Mouse (Mus musculus) heart, postnatal 36 days (tissue): ENCODE data around the gene Ttc3. TPM values are rescaled to one million over a fixed set of nuclear protein-coding genes. Genes with fewer than 3 reads are reported as not detected.
"Not testable (repeated sequence)": the region's sequence is repeated elsewhere in the genome, so short reads cannot be mapped to it uniquely, and the experiment has no call there.

Experiments
- DNase-seq, 2 experiments: peaks; one replicate each; pipeline ENCODE4 v3.0.0; 2021 to 2022
- intact Hi-C: fragments of 180-260 bp; cut with DNase I; formaldehyde crosslinking; loops from one replicate; pipeline ENCODE4 v1.15.1; 2025
- total RNA-seq, 2 experiments: library from RNA; stranded (reverse); gene quantifications; 2 replicates each; pipeline ENCODE4 v1.2.3; 2021

Gene Ttc3
- total RNA-seq, 2 experiments from 2014 or later: 75.4 to 82.1 TPM

GRCm38 (mm10) chr16:94412760-94413159 lies 42.3 kb downstream of the Ttc3 start:
- intact Hi-C loops: no loop called here
- no peak for DNase-seq

GRCm38 (mm10) chr16:94414151-94414550 lies 43.7 kb downstream of the Ttc3 start:
- DNase-seq: no peak

GRCm38 (mm10) chr16:94420498-94420897 lies 50.1 kb downstream of the Ttc3 start:
- intact Hi-C loops: no loop called here
- no peak for DNase-seq

More at GRCm38 (mm10) chr16:94414151-94414550, 43.7 kb downstream of the Ttc3 start:
- intact Hi-C loops: no loop called here

GRCm38 (mm10) chr16:94428948-94429347 lies 58.5 kb downstream of the Ttc3 start:
- intact Hi-C loops: no loop called here
- no peak for DNase-seq

GRCm38 (mm10) chr16:94435495-94436234 lies 65.2 kb downstream of the Ttc3 start:
- DNase-seq: no peak
- intact Hi-C loops: no loop called here

DNA sequence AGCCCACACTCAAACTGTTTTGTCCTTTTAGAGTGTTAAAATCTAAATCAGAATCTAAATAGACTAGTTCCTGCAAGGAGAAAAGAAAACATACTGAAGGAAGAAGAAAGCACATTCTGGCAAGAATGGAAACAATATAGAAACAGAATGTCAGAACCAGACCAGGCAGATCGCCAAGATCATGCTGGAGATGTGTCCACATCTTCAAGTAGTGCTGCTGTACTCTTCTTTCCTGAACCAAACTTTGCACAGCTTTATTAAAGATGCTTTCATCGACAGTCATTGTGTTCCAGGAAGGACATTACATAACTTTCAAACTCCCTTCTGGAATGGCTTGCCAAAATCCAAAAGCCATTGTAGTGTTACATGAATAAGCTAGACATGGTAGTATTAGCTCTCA lies 66.4 kb downstream of the Ttc3 start:
- DNase-seq: no peak
- intact Hi-C loops: no loop called here

- no peak for DNase-seq
- intact Hi-C loops: no loop called here
Observed at GRCm38 (mm10) chr16:94441361-94441760, 70.9 kb downstream of the Ttc3 start.

DNA sequence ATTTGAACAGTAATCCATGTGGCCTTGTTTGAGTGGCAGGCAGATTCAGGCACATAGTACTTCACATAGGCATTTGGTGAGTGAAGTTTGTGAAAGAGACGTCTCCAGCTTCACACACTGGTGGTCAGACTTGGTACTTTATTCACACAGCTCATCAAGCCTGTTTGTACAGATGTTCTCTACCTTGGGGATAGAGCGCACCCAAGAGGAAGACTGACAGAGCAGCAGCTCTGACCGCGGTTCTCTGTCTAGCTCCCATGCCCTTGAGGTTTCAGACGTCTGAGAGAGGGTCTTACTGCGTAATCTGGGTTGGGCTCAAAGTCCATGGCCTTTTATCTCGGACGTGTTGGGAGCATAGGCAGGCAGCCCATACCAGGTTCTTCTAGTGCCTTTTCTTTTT lies 78.7 kb downstream of the Ttc3 start:
- intact Hi-C loops: no loop called here
- DNase-seq: no peak

DNA sequence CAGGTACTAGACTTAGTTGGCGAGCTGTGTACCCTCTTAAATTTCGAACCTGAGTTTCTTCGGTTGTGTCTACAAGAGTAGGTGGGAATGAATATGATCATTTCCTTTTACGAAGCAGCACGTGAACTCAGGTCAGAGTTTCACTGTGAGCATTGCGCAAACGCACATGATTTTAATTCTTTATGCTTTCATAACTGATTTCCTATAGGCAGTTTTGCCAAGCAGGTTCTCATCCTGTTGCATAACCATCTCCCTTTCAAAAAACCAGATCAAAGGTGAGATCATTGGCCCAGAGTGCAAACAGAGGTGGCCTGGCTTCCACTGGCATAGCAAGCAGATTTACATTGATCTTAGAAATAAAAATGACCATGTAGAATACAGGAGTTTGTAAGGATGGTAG lies 79.2 kb downstream of the Ttc3 start:
- no peak for DNase-seq
- intact Hi-C loops: no loop called here

- intact Hi-C loops: no loop called here
- no peak for DNase-seq
Observed at GRCm38 (mm10) chr16:94451545-94452488, 81.4 kb downstream of the Ttc3 start.

- no peak for DNase-seq
- intact Hi-C loops: no loop called here
Observed at GRCm38 (mm10) chr16:94452768-94453167, 82.3 kb downstream of the Ttc3 start.

- intact Hi-C loops: no loop called here
- no peak for DNase-seq
Observed at GRCm38 (mm10) chr16:94454146-94454545, 83.7 kb downstream of the Ttc3 start.

GRCm38 (mm10) chr16:94464067-94464466 lies 93.6 kb downstream of the Ttc3 start:
- intact Hi-C loops: loop anchor here (5.0 kb wide), 1 partner anchor 158 kb away; no protein-coding TSS in a partner anchor
- no peak for DNase-seq

DNA sequence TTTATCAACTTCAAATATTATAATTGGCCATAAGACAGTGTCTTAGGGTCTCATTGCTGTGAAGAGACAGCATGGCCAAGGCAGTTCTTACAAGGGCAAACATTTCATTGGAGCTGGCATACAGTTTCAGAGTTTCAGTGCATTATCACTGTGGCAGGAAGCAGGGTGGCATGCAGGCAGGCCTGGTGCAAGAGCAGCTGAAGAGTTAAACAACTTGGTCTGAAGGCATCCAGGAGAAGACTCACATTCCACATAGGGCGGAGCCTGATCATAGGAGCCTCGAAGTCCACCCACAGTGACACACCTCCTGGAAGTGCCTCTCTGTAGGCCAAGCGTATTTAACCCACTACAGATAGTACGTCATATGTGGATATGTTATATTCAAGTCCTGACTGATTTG lies 95.5 kb downstream of the Ttc3 start:
- intact Hi-C loops: no loop called here
- DNase-seq: no peak

GRCm38 (mm10) chr16:94466317-94466716 lies 95.9 kb downstream of the Ttc3 start:
- intact Hi-C loops, DNase-seq: not testable (repeated sequence)

DNA sequence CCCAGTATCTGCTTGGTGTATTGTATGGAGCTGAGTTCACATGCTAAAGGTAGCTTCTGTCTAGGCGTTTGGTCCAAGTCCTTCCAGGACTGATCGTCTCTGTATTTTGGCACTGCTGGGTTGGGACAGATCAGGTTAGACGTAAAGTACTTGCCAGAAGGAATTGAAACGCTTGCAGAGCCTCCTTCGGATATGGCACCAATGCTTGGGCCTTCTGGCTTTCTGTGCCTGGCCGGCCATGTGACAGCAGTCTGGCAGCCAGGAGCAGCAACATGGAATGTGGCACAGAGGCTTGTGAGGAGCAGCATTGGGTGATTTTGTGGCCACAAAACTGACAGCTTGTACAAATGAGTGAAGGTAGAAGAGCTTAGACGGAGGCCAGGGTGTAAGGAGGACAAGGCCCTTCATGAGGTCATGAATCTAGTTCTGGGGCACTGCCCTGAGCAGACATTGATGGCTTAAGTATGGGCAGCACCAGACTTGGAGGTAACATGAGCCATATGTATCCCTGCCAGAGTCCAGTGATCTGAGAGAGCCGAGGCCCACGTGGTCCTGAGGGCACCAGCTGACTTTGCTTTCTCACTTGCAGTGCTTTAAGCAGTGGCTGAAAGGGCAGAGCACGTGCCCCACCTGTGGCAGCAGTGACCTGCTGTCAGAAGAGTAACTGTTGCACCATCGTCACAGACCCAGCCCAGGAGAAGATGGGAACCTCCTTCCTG lies 97.1 kb downstream of the Ttc3 start:
- peak; percentile 36 to 45 for DNase-seq
- intact Hi-C loops: no loop called here

- intact Hi-C loops: no loop called here
Observed at GRCm38 (mm10) chr16:94468391-94468790, 98.0 kb downstream of the Ttc3 start.

DNA sequence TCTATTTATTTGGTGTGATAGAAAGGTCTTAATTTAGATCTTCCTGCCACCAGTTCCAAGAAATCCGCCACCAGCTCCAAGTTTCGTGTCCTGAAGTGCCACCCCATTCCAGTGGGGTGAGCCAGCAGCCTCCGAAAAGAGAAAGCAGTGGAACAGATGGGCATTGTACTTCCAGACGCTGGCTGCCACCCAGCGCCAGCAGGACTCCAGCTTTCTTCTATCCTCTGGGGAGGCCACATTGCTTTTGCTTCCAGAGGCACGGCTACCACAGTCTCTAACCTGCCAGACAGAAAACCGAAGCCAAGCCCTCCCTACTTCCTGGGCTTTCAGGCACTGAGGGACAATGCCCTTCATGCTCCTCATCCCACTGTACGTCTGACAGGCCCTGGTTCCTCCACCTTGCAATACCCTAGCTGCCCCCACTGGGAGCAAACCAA lies 102.1 kb downstream of the Ttc3 start:
- intact Hi-C loops: loop anchor here (2.0 to 5.0 kb wide), 3 partner anchors 95 to 240 kb away; no protein-coding TSS in a partner anchor
- peak; percentile 62 for DNase-seq

More at GRCm38 (mm10) chr16:94468391-94468790, 98.0 kb downstream of the Ttc3 start:
- no peak for DNase-seq

GRCm38 (mm10) chr16:94473086-94473822 lies 102.8 kb downstream of the Ttc3 start:
- intact Hi-C loops: loop anchor here (2.0 to 5.0 kb wide), 3 partner anchors 94 to 239 kb away; no protein-coding TSS in a partner anchor
- DNase-seq: peak; percentile 22 to 47
